Mouse (Mus musculus): ENCODE results near the gene Olfr432.
"Not testable (repeated sequence)": the region's sequence is repeated elsewhere in the genome, so short reads cannot be mapped to it uniquely, and the experiment has no call there.

Olfr432 gene

GRCm38 (mm10) chr1:174048893-174049292 lies at the start of gene Olfr432:
Gene Olfr432, plus strand, starts transcription at chr1:174049205.
- DNase-seq: no peak

GRCm38 (mm10) chr1:174004352-174005109 lies 44.5 kb upstream of the Olfr432 start:
- DNase-seq: not testable (repeated sequence)

GRCm38 (mm10) chr1:174007050-174007449 lies 42.0 kb upstream of the Olfr432 start:
- DNase-seq: not testable (repeated sequence)

GRCm38 (mm10) chr1:174031698-174032097 lies 17.3 kb upstream of the Olfr432 start, which contains the start of gene Ifi205:
Gene Ifi205, minus strand, starts transcription at chr1:174031810.
- no peak for DNase-seq

GRCm38 (mm10) chr1:174035841-174036240 lies 13.2 kb upstream of the Olfr432 start:
- DNase-seq: no peak

GRCm38 (mm10) chr1:174038480-174038879 lies 10.5 kb upstream of the Olfr432 start:
- no peak for DNase-seq

- peak; percentile 71 for DNase-seq
Observed at GRCm38 (mm10) chr1:174040523-174041177, 8.4 kb upstream of the Olfr432 start, which contains the start of gene Olfr433. Gene Olfr433, plus strand, starts transcription at chr1:174040705.

GRCm38 (mm10) chr1:174042091-174042884 lies 6.7 kb upstream of the Olfr432 start:
- not testable (repeated sequence) for DNase-seq

GRCm38 (mm10) chr1:174044431-174044830 lies 4.6 kb upstream of the Olfr432 start:
- DNase-seq: no peak

GRCm38 (mm10) chr1:174048227-174048626 lies 778 bp upstream of the Olfr432 start:
- not testable (repeated sequence) for DNase-seq

- DNase-seq: not testable (repeated sequence)
Observed at GRCm38 (mm10) chr1:174049357-174049756, 352 bp downstream of the Olfr432 start.

GRCm38 (mm10) chr1:174050532-174050931 lies 1.5 kb downstream of the Olfr432 start:
- DNase-seq: no peak

GRCm38 (mm10) chr1:174051515-174051914 lies 2.5 kb downstream of the Olfr432 start:
- no peak for DNase-seq

- no peak for DNase-seq
Observed at GRCm38 (mm10) chr1:174051931-174052536, 3.0 kb downstream of the Olfr432 start.

GRCm38 (mm10) chr1:174052981-174053380 lies 4.0 kb downstream of the Olfr432 start:
- no peak for DNase-seq

- DNase-seq: no peak
Observed at GRCm38 (mm10) chr1:174055248-174055647, 6.2 kb downstream of the Olfr432 start.

GRCm38 (mm10) chr1:174066305-174066704 lies 17.3 kb downstream of the Olfr432 start, which contains the start of gene Olfr430:
Gene Olfr430, plus strand, starts transcription at chr1:174066605.
- no peak for DNase-seq

- DNase-seq: no peak
Observed at GRCm38 (mm10) chr1:174084031-174084430, 35.0 kb downstream of the Olfr432 start, which contains the start of gene Olfr429. Gene Olfr429, plus strand, starts transcription at chr1:174084331.

- DNase-seq: no peak
Observed at GRCm38 (mm10) chr1:174096591-174096990, 47.6 kb downstream of the Olfr432 start, which contains the start of gene Olfr427. Gene Olfr427, plus strand, starts transcription at chr1:174096891.

GRCm38 (mm10) chr1:174103735-174104134 lies 54.7 kb downstream of the Olfr432 start:
- DNase-seq: no peak

All from lung, postnatal 14 days (tissue).